Mouse (Mus musculus): ENCODE data around the gene D430042O09Rik. TPM values are rescaled to one million over a fixed set of nuclear protein-coding genes. Genes with fewer than 3 reads are reported as not detected.

Gene D430042O09Rik
- polyA plus RNA-seq, 1 experiment from 2014 or later = 7.9 TPM

GRCm38 (mm10) chr7:125924044-125924443 is 216.4 kb downstream of the D430042O09Rik start:
- Histone ChIP-seq H3K9ac (ENCODE audit: low read length) (no peak overlapping the region), H3K4me1 (ENCODE audit: control insufficient read depth, insufficient read depth, low read length) (no peaks in the 10 kb centered on the region), H3K4me3 (ENCODE audit: low read depth, low read length) (no peak overlapping the region), H3K27ac (ENCODE audit: low read depth, low read length) (no peak overlapping the region), H3K27me3 (ENCODE audit: control insufficient read depth, insufficient read depth, low read length) (no peaks in the 10 kb centered on the region; the same call in 1 of the 2 replicates), H3K9me3 (ENCODE audit: control insufficient read depth, low read length) (no peaks in the 10 kb centered on the region), H3K36me3 (ENCODE audit: control insufficient read depth, insufficient read depth, low read length) (no peaks in the 10 kb centered on the region), H3K4me2 (no peak overlapping the region)
- 86% methylated on average over 5 of the region's 5 CpGs for WGBS
- DNase-seq (ENCODE audit: low spot score, missing footprints) (peak; percentile 28), ATAC-seq (ENCODE audit: low FRiP score) (no peak)

Other genes with a start within 250 kb of the D430042O09Rik start
- 115 and 128 TPM in 2 replicates for gene Nsmce1, start 216.3 kb upstream of the D430042O09Rik start, polyA plus RNA-seq (2014; fragmentation: Nextera tagmentation; extraction: Ambion mirVana)
- 2.6 and 3.5 TPM in 2 replicates for gene Il4ra, start 155.8 kb upstream of the D430042O09Rik start, polyA plus RNA-seq (2014; fragmentation: Nextera tagmentation; extraction: Ambion mirVana)
- 0.36 and 0.43 TPM in 2 replicates for gene Il21r, start 104.5 kb upstream of the D430042O09Rik start, polyA plus RNA-seq (2014; fragmentation: Nextera tagmentation; extraction: Ambion mirVana)
- 29.6 and 32.0 TPM in 2 replicates for gene Gtf3c1, start 108 bp upstream of the D430042O09Rik start, polyA plus RNA-seq (2014; fragmentation: Nextera tagmentation; extraction: Ambion mirVana)